Mouse (Mus musculus) colon, adult 2 months (tissue): Measurements from ENCODE around the gene Ckap2l. TPM values are rescaled to one million over a fixed set of nuclear protein-coding genes. Genes with fewer than 3 reads are reported as not detected.

Source experiments
- polyA plus RNA-seq: library from polyadenylated mRNA; depleted of rRNA; stranded (reverse); fragments of >200 nt; gene quantifications from 2 replicates; pipeline ENCODE4 v1.2.3, GENCODE M21; 2012; rRNA removed

Ckap2l gene
- 0.65 and 0.96 TPM in 2 replicates for polyA plus RNA-seq

DNA sequence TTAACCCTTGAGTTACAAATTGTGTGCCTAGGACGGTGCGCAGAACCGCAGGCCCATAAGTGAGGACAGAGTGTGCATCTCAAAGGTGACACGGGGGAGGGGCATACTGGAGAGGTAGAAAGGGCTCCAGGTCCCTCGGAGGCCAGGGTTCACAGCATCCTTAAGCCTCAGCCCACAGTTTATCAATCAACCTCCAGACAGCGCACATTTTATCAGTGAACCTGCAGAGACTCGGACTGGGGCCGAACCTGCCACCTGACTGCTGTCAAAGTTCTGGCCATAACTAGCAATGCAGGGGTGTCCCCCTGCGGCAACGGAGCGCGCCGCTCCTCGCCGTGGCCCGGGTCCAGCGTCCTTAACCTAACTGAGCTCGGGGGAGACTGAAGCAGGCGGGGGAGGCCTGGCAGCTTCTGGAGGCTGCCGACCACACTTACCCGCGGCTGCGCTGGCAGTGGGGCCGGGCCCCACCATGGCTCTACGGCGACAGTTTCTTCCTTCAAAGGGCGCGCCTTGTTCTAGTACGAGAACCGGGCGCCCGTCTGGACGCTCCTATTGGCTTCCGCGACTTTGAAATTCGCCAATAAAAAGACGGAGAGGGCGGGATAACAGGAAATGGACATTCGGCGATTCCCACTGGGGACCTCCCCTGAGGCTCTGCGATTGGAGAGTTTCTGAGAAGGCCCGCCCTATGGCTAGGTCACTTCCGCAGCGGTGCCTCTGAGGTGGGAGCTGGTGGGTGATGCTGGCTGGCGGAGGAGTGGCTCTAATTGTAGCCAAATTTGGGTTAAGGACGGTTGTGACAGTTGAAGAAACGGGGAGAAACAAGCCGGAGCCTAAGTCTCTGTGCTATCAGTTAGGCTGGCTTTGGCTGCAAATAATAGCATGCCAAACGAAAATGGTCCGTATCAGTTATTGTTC lies at the start of gene Ckap2l:
Gene Ckap2l, minus strand, starts transcription at position 542 of the 918 bp plus-strand sequence.

DNA sequence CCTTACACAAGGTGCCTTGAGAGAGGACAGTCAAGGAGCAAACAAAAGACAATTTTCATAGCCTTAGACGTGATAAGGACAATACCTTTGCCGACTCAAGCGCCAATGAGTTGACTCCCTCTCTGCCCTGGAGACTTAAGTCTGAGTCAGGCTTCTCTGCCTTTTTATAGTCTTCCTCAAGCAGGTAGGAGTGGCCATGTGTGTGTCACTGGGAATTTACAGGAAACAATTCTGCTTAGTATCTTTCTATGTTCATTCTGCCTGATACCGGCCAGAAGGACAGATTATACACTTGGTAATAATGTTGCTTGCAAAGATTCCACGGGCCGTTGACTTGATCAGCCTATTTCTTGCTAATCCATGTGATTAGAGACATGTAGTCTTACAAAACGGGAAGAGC lies 12.8 kb upstream of the Ckap2l start, which contains the start of gene Il1a:
Gene Il1a, minus strand, starts transcription at position 137 of the 400 bp plus-strand sequence.

Other genes with a start within 250 kb of the Ckap2l start
- 0.02 TPM in 2 replicates for gene Vinac1, start 249.0 kb downstream of the Ckap2l start, polyA plus RNA-seq
- gene Ttl, start 231.3 kb downstream of the Ckap2l start, polyA plus RNA-seq = 5.3 and 5.6 TPM in 2 replicates
- gene Polr1b, start 196.2 kb downstream of the Ckap2l start, polyA plus RNA-seq = 14.0 and 16.2 TPM in 2 replicates
- 27.0 and 49.6 TPM in 2 replicates for gene Chchd5, start 167.5 kb downstream of the Ckap2l start, polyA plus RNA-seq
- 99.6 and 143 TPM in 2 replicates for gene Slc20a1, start 98.4 kb downstream of the Ckap2l start, polyA plus RNA-seq
- 0.05 TPM in 1 of 2 replicates, not detected in the other for gene Il1a, start 12.8 kb upstream of the Ckap2l start, polyA plus RNA-seq
- gene Il1b, start 73.9 kb upstream of the Ckap2l start, polyA plus RNA-seq = 0.31 TPM in 2 replicates
- not detected in 2 replicates for gene F830045P16Rik, start 239.4 kb upstream of the Ckap2l start, polyA plus RNA-seq